Mouse (Mus musculus) cerebellum, postnatal 10 days (tissue): Measurements from ENCODE around the gene Alg2.

Experiments
- DNase-seq, 2 experiments: peaks; one replicate each; pipeline ENCODE4 v3.0.0; 2021; ENCODE audit warnings: mixed read lengths in 2 of 2

Alg2 gene

GRCm38 (mm10) chr4:47449586-47450522, 24.3 kb downstream of the Alg2 start:
- no peak for DNase-seq

- no peak for DNase-seq
Observed at GRCm38 (mm10) chr4:47449116-47449515, 25.0 kb downstream of the Alg2 start.

GRCm38 (mm10) chr4:47448526-47448925, 25.6 kb downstream of the Alg2 start:
- DNase-seq, result no peak

- no peak for DNase-seq
Observed at GRCm38 (mm10) chr4:47440951-47441350, 33.2 kb downstream of the Alg2 start.

- no peak for DNase-seq
Observed at GRCm38 (mm10) chr4:47438956-47439355, 35.2 kb downstream of the Alg2 start.

- peak; percentile 96 to 97 for DNase-seq
Observed at GRCm38 (mm10) chr4:47437365-47438340, 36.5 kb downstream of the Alg2 start.

- DNase-seq, result no peak
Observed at GRCm38 (mm10) chr4:47435566-47436360, 38.4 kb downstream of the Alg2 start.

- no peak for DNase-seq
Observed at GRCm38 (mm10) chr4:47435131-47435530, 39.0 kb downstream of the Alg2 start.

GRCm38 (mm10) chr4:47432766-47433165, 41.4 kb downstream of the Alg2 start:
- DNase-seq, result peak; percentile 63 to 71

- no peak for DNase-seq
Observed at GRCm38 (mm10) chr4:47431081-47431480, 43.1 kb downstream of the Alg2 start.

GRCm38 (mm10) chr4:47430557-47430956, 43.6 kb downstream of the Alg2 start:
- DNase-seq, result no peak

- no peak for DNase-seq
Observed at GRCm38 (mm10) chr4:47427606-47428005, 46.5 kb downstream of the Alg2 start.

- DNase-seq, result peak; percentile 42 to 47
Observed at GRCm38 (mm10) chr4:47425247-47425830, 48.8 kb downstream of the Alg2 start.

- no peak for DNase-seq
Observed at GRCm38 (mm10) chr4:47424376-47424775, 49.8 kb downstream of the Alg2 start.

GRCm38 (mm10) chr4:47422946-47423345, 51.2 kb downstream of the Alg2 start:
- no peak for DNase-seq

GRCm38 (mm10) chr4:47422194-47422593, 51.9 kb downstream of the Alg2 start:
- no peak for DNase-seq

- no peak for DNase-seq
Observed at GRCm38 (mm10) chr4:47420191-47420590, 53.9 kb downstream of the Alg2 start.

- DNase-seq, result peak; percentile 39 to 58
Observed at GRCm38 (mm10) chr4:47419268-47419973, 54.7 kb downstream of the Alg2 start.

GRCm38 (mm10) chr4:47417871-47418270, 56.3 kb downstream of the Alg2 start:
- no peak for DNase-seq
